Mouse (Mus musculus): Measurements from ENCODE around the gene Icam5.

DNA sequence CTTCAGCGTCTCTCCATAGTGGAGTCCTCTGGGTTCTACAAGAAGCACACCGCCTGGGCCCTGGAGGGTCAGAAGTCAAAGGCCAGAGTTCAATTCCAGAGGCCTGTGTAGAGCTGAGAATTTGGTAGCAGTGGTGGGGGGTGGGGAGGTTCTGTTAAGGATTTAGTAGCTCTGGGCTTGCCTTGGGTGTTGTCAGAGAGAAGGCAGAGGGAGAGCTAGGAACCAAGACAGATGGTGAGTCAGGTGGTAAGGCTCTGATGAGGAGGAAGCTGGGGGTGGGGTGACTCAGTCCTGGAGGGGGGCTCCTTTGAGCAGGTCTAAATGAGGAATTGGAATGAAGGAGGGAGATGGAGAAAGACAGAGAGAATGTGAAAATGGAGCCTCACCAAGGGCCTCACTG is 31.1 kb downstream of the Icam5 start:
- TF ChIP-seq MAFK (IDR thresholded peaks at IDR 0.05; ENCODE audit: insufficient read depth, low read depth, low read length) (no peak), CHD2 (IDR thresholded peaks at IDR 0.05; ENCODE audit: low read depth, low read length) (no peak), ZNF384 (IDR thresholded peaks at IDR 0.05; ENCODE audit: low read depth, low read length) (no peak), HCFC1 (IDR thresholded peaks at IDR 0.05; ENCODE audit: borderline replicate concordance, insufficient read depth, low read length) (no peak)
